Mouse (Mus musculus) erythroblast, embryonic 14.5 days (primary cell): ENCODE results near the gene Rpgrip1.

ENCODE experiments used
- GATA1 ChIP-seq: IDR thresholded peaks from 2 replicates; pipeline ENCODE4 v1.6.1; 2012; ENCODE audit warnings: low read length, inconsistent platforms, mixed read lengths
- TAL1 ChIP-seq: IDR thresholded peaks from 3 replicates; pipeline ENCODE4 v1.6.1; 2012; ENCODE audit warnings: low read length, inconsistent platforms, mixed read lengths

DNA sequence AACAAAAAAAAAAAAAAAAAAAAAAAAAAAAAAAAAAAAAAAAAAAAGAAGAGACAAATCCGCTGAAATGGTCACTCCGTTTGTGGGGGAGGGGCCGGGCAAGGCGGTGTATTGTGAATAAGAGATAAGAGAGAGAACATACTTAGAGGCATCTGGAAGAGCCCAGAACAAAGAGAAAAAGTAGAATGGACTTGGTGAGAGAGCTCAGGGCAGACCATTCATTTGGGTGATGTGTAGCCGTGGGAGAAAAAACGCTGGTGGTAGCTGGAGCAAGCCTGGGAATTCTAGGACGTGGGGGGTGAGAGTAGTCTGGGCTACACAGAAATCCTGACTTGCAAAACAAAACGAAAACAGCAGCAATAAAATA, 7.9 kb downstream of the Rpgrip1 start:
- TF ChIP-seq GATA1 (no peak), TAL1 (no peak)
